Mouse (Mus musculus): ENCODE results near the gene Fto. TPM values are rescaled to one million over a fixed set of nuclear protein-coding genes. Genes with fewer than 3 reads are reported as not detected.

The Fto gene
- polyA plus RNA-seq, 1 experiment: 11.9 TPM

GRCm38 (mm10) chr8:91506682-91507257 lies 193.4 kb downstream of the Fto start:
- Histone ChIP-seq H3K27ac (ENCODE audit: insufficient read depth, low read length) (no peak overlapping the region), H3K4me1 (ENCODE audit: control insufficient read depth, insufficient read depth, insufficient read length) (peaks cover 3% of the 10 kb centered on the region; the same call in 1 of the 2 replicates), H3K27me3 (ENCODE audit: control insufficient read depth, insufficient read depth, low read length) (no peaks in the 10 kb centered on the region), H3K36me3 (ENCODE audit: control insufficient read depth, insufficient read depth, low read length) (no peaks in the 10 kb centered on the region; the same call in 1 of the 2 replicates), H3K4me3 (ENCODE audit: extremely low read depth, insufficient read depth, insufficient read length) (no peak overlapping the region)
- WGBS: 88% methylated on average over 6 of the region's 6 CpGs
- TF ChIP-seq CTCF (IDR thresholded peaks at IDR 0.05; ENCODE audit: extremely low read depth, insufficient read depth, insufficient read length, insufficient replicate concordance): no peak
- no peak for TF ChIP-seq POLR2A (IDR thresholded peaks at IDR 0.05; ENCODE audit: low read depth, low read length)
- no peak for DNase-seq (ENCODE audit: low read depth in 1 of 2, low spot score in 2 of 2)

GRCm38 (mm10) chr8:91507681-91508097 lies 194.4 kb downstream of the Fto start:
- TF ChIP-seq POLR2A (IDR thresholded peaks at IDR 0.05; ENCODE audit: low read depth, low read length) (no peak), CTCF (IDR thresholded peaks at IDR 0.05; ENCODE audit: extremely low read depth, insufficient read depth, insufficient read length, insufficient replicate concordance) (no peak)
- no peak for DNase-seq (ENCODE audit: low read depth in 1 of 2, low spot score in 2 of 2)
- peaks cover 3% of the 10 kb centered on the region; the same call in 1 of the 2 replicates for H3K4me1 ChIP-seq (ENCODE audit: control insufficient read depth, insufficient read depth, insufficient read length)
- H3K36me3 ChIP-seq (ENCODE audit: control insufficient read depth, insufficient read depth, low read length): no peaks in the 10 kb centered on the region; the same call in 1 of the 2 replicates
- H3K4me3 ChIP-seq (ENCODE audit: extremely low read depth, insufficient read depth, insufficient read length): no peak overlapping the region
- WGBS: 21% methylated on average over 7 of the region's 7 CpGs
- no peak overlapping the region for H3K27ac ChIP-seq (ENCODE audit: insufficient read depth, low read length)
- no peaks in the 10 kb centered on the region for H3K27me3 ChIP-seq (ENCODE audit: control insufficient read depth, insufficient read depth, low read length)

- H3K4me3 ChIP-seq (ENCODE audit: extremely low read depth, insufficient read depth, insufficient read length): no peak overlapping the region
- WGBS: 88% methylated on average over 4 of the region's 4 CpGs
- DNase-seq (ENCODE audit: low read depth in 1 of 2, low spot score in 2 of 2): no peak
- H3K27me3 ChIP-seq (ENCODE audit: control insufficient read depth, insufficient read depth, low read length): no peaks in the 10 kb centered on the region
- no peak overlapping the region for H3K27ac ChIP-seq (ENCODE audit: insufficient read depth, low read length)
- no peaks in the 10 kb centered on the region; the same call in 1 of the 2 replicates for H3K36me3 ChIP-seq (ENCODE audit: control insufficient read depth, insufficient read depth, low read length)
- peaks cover 3% of the 10 kb centered on the region; the same call in 1 of the 2 replicates for H3K4me1 ChIP-seq (ENCODE audit: control insufficient read depth, insufficient read depth, insufficient read length)
- TF ChIP-seq CTCF (IDR thresholded peaks at IDR 0.05; ENCODE audit: extremely low read depth, insufficient read depth, insufficient read length, insufficient replicate concordance) (no peak), POLR2A (IDR thresholded peaks at IDR 0.05; ENCODE audit: low read depth, low read length) (no peak)
These were observed 195.0 kb downstream of the Fto start for GRCm38 (mm10) chr8:91508284-91508683.

GRCm38 (mm10) chr8:91509206-91509899 lies 196.0 kb downstream of the Fto start:
- Histone ChIP-seq H3K36me3 (ENCODE audit: control insufficient read depth, insufficient read depth, low read length) (no peaks in the 10 kb centered on the region; the same call in 1 of the 2 replicates), H3K27me3 (ENCODE audit: control insufficient read depth, insufficient read depth, low read length) (no peaks in the 10 kb centered on the region), H3K4me3 (ENCODE audit: extremely low read depth, insufficient read depth, insufficient read length) (no peak overlapping the region), H3K27ac (ENCODE audit: insufficient read depth, low read length) (no peak overlapping the region), H3K4me1 (ENCODE audit: control insufficient read depth, insufficient read depth, insufficient read length) (peaks cover 3% of the 10 kb centered on the region; the same call in 1 of the 2 replicates)
- WGBS: 89% methylated on average over 8 of the region's 8 CpGs
- DNase-seq (ENCODE audit: low read depth in 1 of 2, low spot score in 2 of 2): no peak
- no peak for TF ChIP-seq POLR2A (IDR thresholded peaks at IDR 0.05; ENCODE audit: low read depth, low read length)
- no peak for TF ChIP-seq CTCF (IDR thresholded peaks at IDR 0.05; ENCODE audit: extremely low read depth, insufficient read depth, insufficient read length, insufficient replicate concordance)

- WGBS: 72% methylated on average over 6 of the region's 6 CpGs
- H3K27me3 ChIP-seq (ENCODE audit: control insufficient read depth, insufficient read depth, low read length): no peaks in the 10 kb centered on the region
- no peak overlapping the region for H3K4me3 ChIP-seq (ENCODE audit: extremely low read depth, insufficient read depth, insufficient read length)
- no peak overlapping the region for H3K27ac ChIP-seq (ENCODE audit: insufficient read depth, low read length)
- DNase-seq (ENCODE audit: low read depth in 1 of 2, low spot score in 2 of 2): no peak
- no peaks in the 10 kb centered on the region; the same call in 1 of the 2 replicates for H3K36me3 ChIP-seq (ENCODE audit: control insufficient read depth, insufficient read depth, low read length)
- peaks cover 3% of the 10 kb centered on the region; the same call in 1 of the 2 replicates for H3K4me1 ChIP-seq (ENCODE audit: control insufficient read depth, insufficient read depth, insufficient read length)
- TF ChIP-seq CTCF (IDR thresholded peaks at IDR 0.05; ENCODE audit: extremely low read depth, insufficient read depth, insufficient read length, insufficient replicate concordance) (no peak), POLR2A (IDR thresholded peaks at IDR 0.05; ENCODE audit: low read depth, low read length) (no peak)
These were observed 196.6 kb downstream of the Fto start for GRCm38 (mm10) chr8:91509900-91510260.

GRCm38 (mm10) chr8:91510716-91511115 lies 197.4 kb downstream of the Fto start:
- Histone ChIP-seq H3K4me3 (ENCODE audit: extremely low read depth, insufficient read depth, insufficient read length) (no peak overlapping the region), H3K27ac (ENCODE audit: insufficient read depth, low read length) (no peak overlapping the region), H3K27me3 (ENCODE audit: control insufficient read depth, insufficient read depth, low read length) (no peaks in the 10 kb centered on the region), H3K36me3 (ENCODE audit: control insufficient read depth, insufficient read depth, low read length) (no peaks in the 10 kb centered on the region; the same call in 1 of the 2 replicates), H3K4me1 (ENCODE audit: control insufficient read depth, insufficient read depth, insufficient read length) (peaks cover 3% of the 10 kb centered on the region; the same call in 1 of the 2 replicates)
- DNase-seq (ENCODE audit: low read depth in 1 of 2, low spot score in 2 of 2): no peak
- no peak for TF ChIP-seq POLR2A (IDR thresholded peaks at IDR 0.05; ENCODE audit: low read depth, low read length)
- no peak for TF ChIP-seq CTCF (IDR thresholded peaks at IDR 0.05; ENCODE audit: extremely low read depth, insufficient read depth, insufficient read length, insufficient replicate concordance)
- 47% methylated on average over 5 of the region's 5 CpGs for WGBS
